Mouse (Mus musculus) spleen, adult 12 weeks (tissue): ENCODE measurements around the gene Zmym5.
"Not testable (repeated sequence)": the region's sequence is repeated elsewhere in the genome, so short reads cannot be mapped to it uniquely, and the experiment has no call there.

Experiments used
- DNase-seq: peaks from one replicate; pipeline ENCODE4 v3.0.0; 2022; ENCODE audit warnings: low spot score

The Zmym5 gene

DNA sequence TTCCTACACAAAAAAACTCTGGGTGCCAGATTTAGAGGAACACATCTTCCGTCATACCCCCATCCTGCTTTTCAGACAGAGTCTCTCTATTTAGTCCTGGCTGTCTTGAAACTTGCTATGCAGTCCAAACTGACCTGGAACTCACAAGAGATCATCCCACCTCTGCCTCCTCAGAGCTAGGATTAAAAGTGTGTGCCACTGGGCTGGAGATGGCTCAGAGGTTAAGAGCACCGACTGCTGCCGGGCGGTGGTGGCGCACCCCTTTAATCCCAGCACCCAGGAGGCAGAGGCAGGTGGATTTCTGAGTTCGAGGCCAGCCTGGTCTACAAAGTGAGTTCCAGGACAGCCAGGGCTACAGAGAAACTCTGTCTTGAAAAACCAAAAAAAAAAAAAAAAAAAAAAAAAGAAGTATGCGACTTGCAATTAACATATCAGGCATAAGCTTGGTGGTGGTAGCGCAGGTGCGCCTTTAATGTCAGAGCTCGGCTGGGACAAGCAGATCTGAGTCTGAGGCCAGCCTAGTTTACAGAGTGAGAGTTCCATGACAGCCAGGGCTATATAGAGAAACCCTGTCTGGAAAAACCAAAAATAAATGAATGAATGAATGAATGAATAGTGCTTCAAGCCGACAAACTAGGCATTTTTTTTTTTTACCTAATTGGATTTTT is 34.8 kb downstream of the Zmym5 start:
- no peak for DNase-seq

DNA sequence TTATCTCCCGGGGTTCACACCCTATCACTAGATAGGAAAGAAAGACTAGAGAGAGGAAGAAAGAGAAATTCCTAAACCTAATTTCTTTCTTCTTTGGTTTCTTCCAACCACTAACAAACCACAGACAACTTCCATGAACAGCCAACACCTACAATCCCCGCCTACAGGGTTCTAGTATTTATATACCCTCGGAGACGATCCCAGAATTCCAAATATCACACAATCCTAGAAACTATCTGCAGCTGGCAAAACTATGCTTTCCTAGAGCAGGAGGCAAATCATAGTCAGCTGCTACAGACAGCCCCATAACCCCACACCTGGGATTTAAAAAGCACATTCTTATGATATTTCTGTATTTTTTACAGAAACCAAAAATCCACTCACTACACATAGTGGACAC is 36.1 kb downstream of the Zmym5 start:
- DNase-seq: no peak

DNA sequence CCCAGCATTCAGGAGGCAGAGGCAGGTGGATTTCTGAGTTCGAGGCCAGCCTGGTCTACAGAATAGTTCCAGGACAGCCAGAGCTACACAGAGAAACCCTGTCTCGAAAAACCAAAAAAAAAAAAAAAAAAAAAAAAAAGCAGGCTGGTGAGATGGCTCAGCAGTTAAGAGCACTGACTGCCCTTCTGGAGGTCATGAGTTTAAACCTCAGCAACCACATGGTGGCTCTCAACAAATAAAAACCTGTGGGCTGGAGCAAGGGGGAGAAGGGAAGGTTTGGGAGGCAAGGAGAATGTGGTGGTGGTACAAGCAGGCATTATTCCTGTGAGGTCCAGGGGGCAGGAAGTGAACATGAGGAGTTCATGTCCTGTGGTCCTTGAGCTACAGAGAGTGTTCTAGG is 45.1 kb downstream of the Zmym5 start:
- not testable (repeated sequence) for DNase-seq

DNA sequence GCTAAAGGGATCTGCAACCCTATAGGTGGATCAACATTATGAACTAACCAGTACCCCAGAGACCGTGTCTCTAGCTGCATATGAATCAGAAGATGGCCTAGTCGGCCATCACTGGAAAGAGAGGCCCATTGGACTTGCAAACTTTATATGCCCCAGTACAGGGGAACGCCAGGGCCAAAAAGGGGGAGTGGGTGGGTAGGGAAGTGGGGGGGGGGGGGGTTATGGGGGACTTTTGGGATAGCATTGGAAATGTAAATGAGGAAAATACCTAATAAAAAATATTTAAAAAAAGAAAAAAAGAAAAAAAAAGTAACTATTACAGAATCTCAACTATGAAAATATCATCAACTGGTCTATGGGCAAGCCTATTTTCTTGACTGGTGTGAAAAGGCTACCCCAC is 46.4 kb downstream of the Zmym5 start:
- not testable (repeated sequence) for DNase-seq

DNA sequence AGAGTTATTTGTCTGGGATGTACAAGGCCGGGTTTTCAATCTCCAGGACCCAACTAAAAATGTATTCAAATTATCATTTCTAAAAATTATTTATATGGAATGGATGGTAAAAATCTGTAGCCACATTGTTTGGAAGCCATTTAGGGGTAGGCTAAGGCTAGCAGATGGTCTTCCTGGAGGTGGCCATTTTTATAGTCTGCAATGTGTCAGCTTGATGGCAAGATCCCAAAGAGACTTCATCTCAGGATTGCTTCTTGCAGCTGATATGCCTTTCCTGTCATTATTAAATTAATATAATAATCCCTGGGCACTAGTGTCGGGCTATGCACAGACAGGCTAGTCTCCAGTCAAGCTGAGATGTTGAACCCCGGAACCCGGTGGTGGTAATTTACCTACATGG is 60.2 kb downstream of the Zmym5 start:
- DNase-seq: no peak
